ENCODE assay signal across 8 mouse cellular contexts in genomic region chr7:127815954-127816821, GRCm38 (mm10). TPM values are rescaled to one million over a fixed set of nuclear protein-coding genes. Genes with fewer than 3 reads are reported as not detected.
A peak's percentile ranks its signal among the peaks of the same experiment; 100 is the strongest.
DNase-seq lines count a peak whose midpoint lies in the region; ATAC-seq and TF ChIP-seq lines count a peak whose summit lies in the region.

No protein-coding gene starts in this region.

- 61% methylated on average over 15 of the region's 15 CpGs for WGBS in hindbrain, embryonic 11.5 days
- WGBS in hindbrain, embryonic 16.5 days = 63% methylated on average over 15 of the region's 15 CpGs

- H3K4me1 ChIP-seq in hindbrain, embryonic 11.5 days (replicated peaks; ENCODE audit: control insufficient read depth, insufficient read depth, low read length) = no peaks in the 10 kb centered on the region
- H3K4me1 ChIP-seq in hindbrain, embryonic 16.5 days (ENCODE audit: control insufficient read depth, insufficient read depth, low read depth, low read length) = no peaks in the 10 kb centered on the region

- no peak for ATAC-seq in hindbrain, embryonic 11.5 days (ENCODE audit: low FRiP score)
- no peak for ATAC-seq in hindbrain, embryonic 16.5 days
- ATAC-seq in hematopoietic stem cell, adult 5-6 weeks (replicated peaks in 1 of 2; ENCODE audit: insufficient read depth in 1 of 2, low FRiP score in 2 of 2, low TSS enrichment in 1 of 2, low read depth in 1 of 2, poor library complexity in 2 of 2, severe bottlenecking in 2 of 2) = peak; percentile 68 to 83
- ATAC-seq in megakaryocyte, adult 5-6 weeks (ENCODE audit: poor library complexity, severe bottlenecking) = peak; percentile 73

- 0 out of 2 replicates have a peak overlapping the region, but pooled peaks have one; percentile 14 for H3K27ac ChIP-seq in hindbrain, embryonic 11.5 days (ENCODE audit: low read depth, low read length)
- H3K27ac ChIP-seq in hindbrain, embryonic 16.5 days (ENCODE audit: low read depth, low read length) = no peak overlapping the region
- peak overlapping the region; percentile 86 for H3K27ac ChIP-seq in left cerebral cortex, adult 2 months

- H3K27me3 ChIP-seq in hindbrain, embryonic 11.5 days (ENCODE audit: control insufficient read depth, insufficient read depth, low read length) = no peaks in the 10 kb centered on the region
- H3K27me3 ChIP-seq in hindbrain, embryonic 16.5 days (replicated peaks; ENCODE audit: control insufficient read depth, insufficient read depth, low read length) = no peaks in the 10 kb centered on the region

- no peak for DNase-seq in hindbrain, embryonic 11.5 days (ENCODE audit: low spot score)
- peak; percentile 40 for DNase-seq in NIH3T3 (ENCODE audit: low read depth)
- peak; percentile 77 to 86 for DNase-seq in frontal cortex, adult 2 months (ENCODE audit: extremely low spot score in 1 of 2, low spot score in 1 of 2)
- peak; percentile 70 to 79 for DNase-seq in left cerebral cortex, adult 2 months (ENCODE audit: extremely low spot score in 1 of 2, low spot score in 2 of 2)
- DNase-seq in thymus, postnatal 4 days = peak; percentile 77

- intact Hi-C loops in left cerebral cortex, adult 2 months (cut with DNase I) = loop anchor here (1.0 kb wide), 1 partner anchor 25 kb away; no protein-coding TSS in a partner anchor

- no peak overlapping the region for H3K9ac ChIP-seq in hindbrain, embryonic 11.5 days (ENCODE audit: low read depth, low read length)
- no peak overlapping the region for H3K9ac ChIP-seq in hindbrain, embryonic 16.5 days (ENCODE audit: low read depth, low read length)

- H3K4me3 ChIP-seq in hindbrain, embryonic 11.5 days (ENCODE audit: low read depth, low read length) = no peak overlapping the region
- H3K4me3 ChIP-seq in hindbrain, embryonic 16.5 days (ENCODE audit: low read length) = no peak overlapping the region
- H3K4me3 ChIP-seq in left cerebral cortex, adult 2 months = peak overlapping the region; percentile 17; the same call in 1 of the 2 replicates

- H3K9me3 ChIP-seq in hindbrain, embryonic 11.5 days (ENCODE audit: control insufficient read depth, low read length) = no peaks in the 10 kb centered on the region
- no peaks in the 10 kb centered on the region for H3K9me3 ChIP-seq in hindbrain, embryonic 16.5 days (ENCODE audit: control insufficient read depth, low read length)

- peak; percentile 20 for TF ChIP-seq CTCF in left cerebral cortex, adult 2 months (IDR thresholded peaks at IDR 0.05)

- H3K4me2 ChIP-seq in hindbrain, embryonic 11.5 days (replicated peaks; ENCODE audit: low read depth, low read length) = no peak overlapping the region
- no peak overlapping the region for H3K4me2 ChIP-seq in hindbrain, embryonic 16.5 days (ENCODE audit: low read length)

- H3K36me3 ChIP-seq in hindbrain, embryonic 11.5 days (ENCODE audit: control insufficient read depth, insufficient read depth, low read length) = no peaks in the 10 kb centered on the region
- H3K36me3 ChIP-seq in hindbrain, embryonic 16.5 days (ENCODE audit: control insufficient read depth, insufficient read depth, low read length) = peaks cover 15% of the 10 kb centered on the region

RNA-seq across cellular contexts. Expression of gene Stx4a, which starts 7.9 kb away (rescaled TPM):
- polyA plus RNA-seq in hindbrain, embryonic 11.5 days (2014; fragmentation: Nextera tagmentation; extraction: Ambion mirVana) = 11.6 and 15.0 TPM in 2 replicates
- 21.6 and 22.0 TPM in 2 replicates for polyA plus RNA-seq in hindbrain, embryonic 16.5 days (2015; fragmentation: Nextera tagmentation; extraction: Ambion mirVana)
- 121 and 127 TPM in 2 replicates for polyA plus RNA-seq in frontal cortex, adult 2 months (2012; rRNA removed)
- total RNA-seq in hematopoietic stem cell, adult 5-6 weeks (2017) = 47.1 and 82.4 TPM in 2 replicates
- total RNA-seq in left cerebral cortex, adult 2 months (2021) = 10 to 100 TPM; 85.7 to 98.9 TPM
- 59.2 and 68.7 TPM in 2 replicates for total RNA-seq in megakaryocyte, adult 5-6 weeks (2015)
- 37.7 and 45.0 TPM in 2 replicates for total RNA-seq in megakaryocyte, adult 5-6 weeks (2017)

RNA-seq across cellular contexts. Expression of gene Stx1b, which starts 8.2 kb away (rescaled TPM):
- polyA plus RNA-seq in hindbrain, embryonic 11.5 days (2014; fragmentation: Nextera tagmentation; extraction: Ambion mirVana) = 9.1 and 10.1 TPM in 2 replicates
- 76.8 and 84.4 TPM in 2 replicates for polyA plus RNA-seq in hindbrain, embryonic 16.5 days (2015; fragmentation: Nextera tagmentation; extraction: Ambion mirVana)
- polyA plus RNA-seq in frontal cortex, adult 2 months (2012; rRNA removed) = 374 and 443 TPM in 2 replicates
- 0.40 and 1.6 TPM in 2 replicates for total RNA-seq in hematopoietic stem cell, adult 5-6 weeks (2017)
- 100 to 1,000 TPM; 449 to 456 TPM for total RNA-seq in left cerebral cortex, adult 2 months (2021)
- total RNA-seq in megakaryocyte, adult 5-6 weeks (2015) = 0.04 TPM in 1 of 2 replicates, not detected in the other
- not detected in 2 replicates for total RNA-seq in megakaryocyte, adult 5-6 weeks (2017)

RNA-seq across cellular contexts. Expression of gene Hsd3b7, which starts 15.8 kb away (rescaled TPM):
- 7.6 and 7.8 TPM in 2 replicates for polyA plus RNA-seq in hindbrain, embryonic 11.5 days (2014; fragmentation: Nextera tagmentation; extraction: Ambion mirVana)
- 11.9 and 12.1 TPM in 2 replicates for polyA plus RNA-seq in hindbrain, embryonic 16.5 days (2015; fragmentation: Nextera tagmentation; extraction: Ambion mirVana)
- 15.7 and 17.3 TPM in 2 replicates for polyA plus RNA-seq in frontal cortex, adult 2 months (2012; rRNA removed)
- total RNA-seq in hematopoietic stem cell, adult 5-6 weeks (2017) = 30.2 and 35.6 TPM in 2 replicates
- total RNA-seq in left cerebral cortex, adult 2 months (2021) = 1 to 10 TPM; 4.2 to 4.5 TPM
- total RNA-seq in megakaryocyte, adult 5-6 weeks (2015) = 27.0 and 30.9 TPM in 2 replicates
- total RNA-seq in megakaryocyte, adult 5-6 weeks (2017) = 28.5 and 28.7 TPM in 2 replicates

RNA-seq across cellular contexts. Expression of gene Gm49388, which starts 30.8 kb away (rescaled TPM):
- polyA plus RNA-seq in hindbrain, embryonic 11.5 days (2014; fragmentation: Nextera tagmentation; extraction: Ambion mirVana) = not detected in 2 replicates
- not detected in 2 replicates for polyA plus RNA-seq in hindbrain, embryonic 16.5 days (2015; fragmentation: Nextera tagmentation; extraction: Ambion mirVana)
- polyA plus RNA-seq in frontal cortex, adult 2 months (2012; rRNA removed) = 0.06 TPM in 1 of 2 replicates, not detected in the other
- total RNA-seq in hematopoietic stem cell, adult 5-6 weeks (2017) = not detected in 2 replicates
- 1 to 10 TPM; 4.2 to 4.3 TPM for total RNA-seq in left cerebral cortex, adult 2 months (2021)
- total RNA-seq in megakaryocyte, adult 5-6 weeks (2015) = not detected in 2 replicates
- total RNA-seq in megakaryocyte, adult 5-6 weeks (2017) = not detected in 2 replicates

RNA-seq across cellular contexts. Expression of gene Setd1a, which starts 39.7 kb away (rescaled TPM):
- polyA plus RNA-seq in hindbrain, embryonic 11.5 days (2014; fragmentation: Nextera tagmentation; extraction: Ambion mirVana) = 21.3 and 22.4 TPM in 2 replicates
- polyA plus RNA-seq in hindbrain, embryonic 16.5 days (2015; fragmentation: Nextera tagmentation; extraction: Ambion mirVana) = 12.8 and 14.6 TPM in 2 replicates
- polyA plus RNA-seq in frontal cortex, adult 2 months (2012; rRNA removed) = 20.2 and 21.8 TPM in 2 replicates
- total RNA-seq in hematopoietic stem cell, adult 5-6 weeks (2017) = 12.4 and 15.2 TPM in 2 replicates
- total RNA-seq in left cerebral cortex, adult 2 months (2021) = 10 to 100 TPM; 48.8 to 55.2 TPM
- 35.2 and 43.3 TPM in 2 replicates for total RNA-seq in megakaryocyte, adult 5-6 weeks (2015)
- 7.7 and 9.8 TPM in 2 replicates for total RNA-seq in megakaryocyte, adult 5-6 weeks (2017)

Comparison
In these comparisons a context has a peak if more than half of its experiments do, and no peak if none do; other contexts are left out.
1. ATAC-seq: peak in hematopoietic stem cell, adult 5-6 weeks (2 of 2) and megakaryocyte, adult 5-6 weeks (single experiment); none in hindbrain, embryonic 11.5 days (single experiment) and hindbrain, embryonic 16.5 days (single experiment).
2. RNA of gene Stx1b, which starts 8.2 kb away (total RNA-seq): 449 to 456 TPM in left cerebral cortex, adult 2 months; 0.40 to 1.6 TPM in hematopoietic stem cell, adult 5-6 weeks and 0.04 TPM in megakaryocyte, adult 5-6 weeks; every median in the first group is over 100 times any median in the second.